Comparison of ENCODE assay signal across 9 mouse cellular contexts in genomic region chr8:91060555-91061471, GRCm38 (mm10). TPM values are rescaled to one million over a fixed set of nuclear protein-coding genes. Genes with fewer than 3 reads are reported as not detected.
DNase-seq lines count a peak whose midpoint lies in the region; ATAC-seq and TF ChIP-seq lines count a peak whose summit lies in the region.
"Had no signal": no experiment of that assay in that cellular context is flagged by ENCODE, and none has a peak within 500 bp of the region (broad histone marks: within the 10 kb centered on the region; RNA-seq: fewer than 3 reads in every experiment).

No protein-coding gene starts in this region.

- no peak overlapping the region for H3K27ac ChIP-seq in liver, embryonic 15.5 days (replicated peaks)
- H3K27ac ChIP-seq in hindbrain, postnatal 0 days = no peak overlapping the region
- H3K27ac ChIP-seq: hindbrain, embryonic 14.5 days had no signal

- H3K4me3 ChIP-seq in liver, embryonic 15.5 days (replicated peaks) = peak overlapping the region; percentile 13; the same call in 1 of the 2 replicates
- no peak overlapping the region for H3K4me3 ChIP-seq in hindbrain, postnatal 0 days (ENCODE audit: low read length)

- H3K9me3 ChIP-seq in liver, embryonic 15.5 days (replicated peaks) = no peaks in the 10 kb centered on the region
- no peaks in the 10 kb centered on the region for H3K9me3 ChIP-seq in hindbrain, postnatal 0 days (ENCODE audit: low read length)

- H3K36me3 ChIP-seq in liver, embryonic 15.5 days (replicated peaks) = no peaks in the 10 kb centered on the region
- H3K36me3 ChIP-seq in hindbrain, postnatal 0 days (ENCODE audit: insufficient read depth, low read length) = no peaks in the 10 kb centered on the region

- WGBS in liver, embryonic 15.5 days (ENCODE audit: insufficient replicate concordance) = 55% methylated on average over 19 of the region's 19 CpGs
- 79% methylated on average over 19 of the region's 19 CpGs for WGBS in hindbrain, postnatal 0 days

- H3K4me2 ChIP-seq in liver, embryonic 15.5 days = peak overlapping the region; percentile 52
- no peak overlapping the region for H3K4me2 ChIP-seq in hindbrain, postnatal 0 days (ENCODE audit: low read depth, low read length)
- H3K4me2 ChIP-seq: hindbrain, embryonic 14.5 days had no signal

- no peak for TF ChIP-seq CTCF in hindbrain, postnatal 0 days (IDR thresholded peaks at IDR 0.05; ENCODE audit: low read depth)

- H3K27me3 ChIP-seq in liver, embryonic 15.5 days = no peaks in the 10 kb centered on the region
- H3K27me3 ChIP-seq in hindbrain, postnatal 0 days (ENCODE audit: insufficient read depth, low read length) = no peaks in the 10 kb centered on the region

- DNase-seq in heart, adult 11 months = peak; percentile 85
- no peak for DNase-seq in heart, adult 9 months (ENCODE audit: low spot score in 2 of 2)
- DNase-seq in CD4-positive, CD25-positive, alpha-beta regulatory T cell, adult 2 months (ENCODE audit: low read depth, low spot score) = peak; percentile 38
- peak; percentile 61 for DNase-seq in c-Kit-positive CD71-positive TER-119-positive erythroid progenitor cells, embryonic 14.5 days (ENCODE audit: low spot score)
- DNase-seq in ovary, adult 18-20 months (ENCODE audit: low spot score) = no peak
- DNase-seq in lung, postnatal 14 days = no peak
- DNase-seq in hindbrain, postnatal 0 days (ENCODE audit: low spot score) = no peak

- no peak overlapping the region for H3K9ac ChIP-seq in liver, embryonic 15.5 days
- H3K9ac ChIP-seq in hindbrain, postnatal 0 days (replicated peaks; ENCODE audit: low read length) = no peak overlapping the region
- H3K9ac ChIP-seq: hindbrain, embryonic 14.5 days had no signal

- peak; percentile 78 for ATAC-seq in liver, embryonic 15.5 days (ENCODE audit: insufficient read depth)
- ATAC-seq in hindbrain, postnatal 0 days = no peak

- H3K4me1 ChIP-seq in liver, embryonic 15.5 days (replicated peaks) = peaks cover 5% of the 10 kb centered on the region
- H3K4me1 ChIP-seq in hindbrain, postnatal 0 days (ENCODE audit: insufficient read depth, low read length) = no peaks in the 10 kb centered on the region

RNA-seq across cellular contexts. Expression of gene Rbl2, which starts 9.0 kb away (rescaled TPM):
- polyA plus RNA-seq in liver, embryonic 15.5 days (2015; fragmentation: Nextera tagmentation; extraction: Ambion mirVana) = 5.3 and 5.4 TPM in 2 replicates
- 27.4 and 30.7 TPM in 2 replicates for total RNA-seq in hindbrain, postnatal 0 days (2014; rRNA removed)
- polyA plus RNA-seq in hindbrain, postnatal 0 days (2015; fragmentation: Nextera tagmentation; extraction: Ambion mirVana) = 15.8 and 16.2 TPM in 2 replicates

Comparison
In these comparisons a context has a peak if more than half of its experiments do, and no peak if none do; other contexts are left out.
1. DNase-seq: peak in heart, adult 11 months (single experiment), CD4-positive, CD25-positive, alpha-beta regulatory T cell, adult 2 months (single experiment) and c-Kit-positive CD71-positive TER-119-positive erythroid progenitor cells, embryonic 14.5 days (single experiment); none in heart, adult 9 months (0 of 2), ovary, adult 18-20 months (single experiment), lung, postnatal 14 days (single experiment) and hindbrain, postnatal 0 days (single experiment).